Mouse (Mus musculus): Measurements from ENCODE around the gene Smarcal1. TPM values are rescaled to one million over a fixed set of nuclear protein-coding genes. Genes with fewer than 3 reads are reported as not detected.

Smarcal1 gene
- 7.3 and 7.5 TPM in 2 replicates for polyA plus RNA-seq (2015; fragmentation: Nextera tagmentation; extraction: Ambion mirVana)

- peak within 1 kb of the TSS; percentile 61 for H3K4me2 ChIP-seq (replicated peaks; ENCODE audit: low read depth)
- peak; percentile 100 for ATAC-seq (ENCODE audit: low FRiP score, low TSS enrichment)
- H3K27me3 ChIP-seq (ENCODE audit: control insufficient read depth, insufficient read depth, low read length): no peaks in the 10 kb centered on the region
- TF ChIP-seq CTCF (IDR thresholded peaks at IDR 0.05; ENCODE audit: low read depth) (no peak), EP300 (optimal IDR thresholded peaks at IDR 0.05) (no peak)
- DNase-seq (ENCODE audit: low spot score): peak; percentile 92
- under 1% methylated on average over 25 of the region's 25 CpGs for WGBS
- peak within 1 kb of the TSS; percentile 77 for H3K4me3 ChIP-seq (ENCODE audit: low read depth, low read length)
- no peaks in the 10 kb centered on the region for H3K4me1 ChIP-seq (replicated peaks; ENCODE audit: control insufficient read depth, insufficient read depth)
- H3K36me3 ChIP-seq (ENCODE audit: control insufficient read depth, insufficient read depth, low read length): peaks cover 7% of the 10 kb centered on the region; the same call in 1 of the 2 replicates
- no peaks in the 10 kb centered on the region for H3K9me3 ChIP-seq (ENCODE audit: control insufficient read depth, low read length)
- H3K9ac ChIP-seq (ENCODE audit: low read length): peak within 1 kb of the TSS; percentile 62
- H3K27ac ChIP-seq (replicated peaks): peak within 1 kb of the TSS; percentile 82
Observed at GRCm38 (mm10) chr1:72582947-72583731, at the start of gene Smarcal1. Smarcal1 (plus strand) TSS chr1:72583251.

- no peak overlapping the region for H3K4me2 ChIP-seq (replicated peaks; ENCODE audit: low read depth)
- no peaks in the 10 kb centered on the region for H3K36me3 ChIP-seq (ENCODE audit: control insufficient read depth, insufficient read depth, low read length)
- TF ChIP-seq CTCF (IDR thresholded peaks at IDR 0.05; ENCODE audit: low read depth): no peak
- TF ChIP-seq EP300 (optimal IDR thresholded peaks at IDR 0.05): no peak
- no peaks in the 10 kb centered on the region for H3K4me1 ChIP-seq (replicated peaks; ENCODE audit: control insufficient read depth, insufficient read depth)
- H3K9ac ChIP-seq (ENCODE audit: low read length): no peak overlapping the region
- no peak for ATAC-seq (ENCODE audit: low FRiP score, low TSS enrichment)
- H3K27ac ChIP-seq (replicated peaks): no peak overlapping the region
- DNase-seq (ENCODE audit: low spot score): no peak
- H3K9me3 ChIP-seq (ENCODE audit: control insufficient read depth, low read length): no peaks in the 10 kb centered on the region
- peaks cover 3% of the 10 kb centered on the region; the same call in 1 of the 2 replicates for H3K27me3 ChIP-seq (ENCODE audit: control insufficient read depth, insufficient read depth, low read length)
- H3K4me3 ChIP-seq (ENCODE audit: low read depth, low read length): no peak overlapping the region
Observed at GRCm38 (mm10) chr1:72533439-72533838, 49.6 kb upstream of the Smarcal1 start.

GRCm38 (mm10) chr1:72535725-72536571, 47.1 kb upstream of the Smarcal1 start:
- no peak overlapping the region for H3K9ac ChIP-seq (ENCODE audit: low read length)
- WGBS: 2% methylated on average over 29 of the region's 36 CpGs
- peak overlapping the region; percentile 48; the same call in 1 of the 2 replicates for H3K4me2 ChIP-seq (replicated peaks; ENCODE audit: low read depth)
- no peaks in the 10 kb centered on the region for H3K4me1 ChIP-seq (replicated peaks; ENCODE audit: control insufficient read depth, insufficient read depth)
- peak overlapping the region; percentile 24; the same call in 1 of the 2 replicates for H3K4me3 ChIP-seq (ENCODE audit: low read depth, low read length)
- peaks cover 3% of the 10 kb centered on the region; the same call in 1 of the 2 replicates for H3K27me3 ChIP-seq (ENCODE audit: control insufficient read depth, insufficient read depth, low read length)
- no peak overlapping the region for H3K27ac ChIP-seq (replicated peaks)
- H3K9me3 ChIP-seq (ENCODE audit: control insufficient read depth, low read length): no peaks in the 10 kb centered on the region
- H3K36me3 ChIP-seq (ENCODE audit: control insufficient read depth, insufficient read depth, low read length): no peaks in the 10 kb centered on the region
- ATAC-seq (ENCODE audit: low FRiP score, low TSS enrichment) (peak; percentile 48; the same call in 1 of the 2 replicates), DNase-seq (ENCODE audit: low spot score) (no peak)
- TF ChIP-seq CTCF (IDR thresholded peaks at IDR 0.05; ENCODE audit: low read depth) (no peak), EP300 (optimal IDR thresholded peaks at IDR 0.05) (no peak)

GRCm38 (mm10) chr1:72536611-72537351, 46.3 kb upstream of the Smarcal1 start, which contains the start of gene March4:
March4 (minus strand) TSS chr1:72536930.
- DNase-seq (ENCODE audit: low spot score): peak; percentile 80
- no peak for TF ChIP-seq EP300 (optimal IDR thresholded peaks at IDR 0.05)
- 0 out of 2 replicates have a peak, but pooled peaks have one; percentile 4 for TF ChIP-seq CTCF (IDR thresholded peaks at IDR 0.05; ENCODE audit: low read depth)
- peak within 1 kb of the TSS; percentile 24 for H3K4me3 ChIP-seq (ENCODE audit: low read depth, low read length)
- H3K27ac ChIP-seq (replicated peaks): no peak within 1 kb of the TSS
- no peaks in the 10 kb centered on the region for H3K9me3 ChIP-seq (ENCODE audit: control insufficient read depth, low read length)
- 1% methylated on average over 38 of the region's 41 CpGs for WGBS
- no peaks in the 10 kb centered on the region for H3K4me1 ChIP-seq (replicated peaks; ENCODE audit: control insufficient read depth, insufficient read depth)
- peak within 1 kb of the TSS; percentile 48 for H3K4me2 ChIP-seq (replicated peaks; ENCODE audit: low read depth)
- peaks cover 3% of the 10 kb centered on the region; the same call in 1 of the 2 replicates for H3K27me3 ChIP-seq (ENCODE audit: control insufficient read depth, insufficient read depth, low read length)
- ATAC-seq (ENCODE audit: low FRiP score, low TSS enrichment): peak; percentile 85
- no peak within 1 kb of the TSS for H3K9ac ChIP-seq (ENCODE audit: low read length)
- H3K36me3 ChIP-seq (ENCODE audit: control insufficient read depth, insufficient read depth, low read length): no peaks in the 10 kb centered on the region

GRCm38 (mm10) chr1:72538266-72538665, 44.8 kb upstream of the Smarcal1 start:
- H3K4me1 ChIP-seq (replicated peaks; ENCODE audit: control insufficient read depth, insufficient read depth): no peaks in the 10 kb centered on the region
- H3K4me3 ChIP-seq (ENCODE audit: low read depth, low read length): no peak overlapping the region
- WGBS: 82% methylated on average over 5 of the region's 5 CpGs
- no peaks in the 10 kb centered on the region for H3K36me3 ChIP-seq (ENCODE audit: control insufficient read depth, insufficient read depth, low read length)
- no peak overlapping the region for H3K4me2 ChIP-seq (replicated peaks; ENCODE audit: low read depth)
- TF ChIP-seq EP300 (optimal IDR thresholded peaks at IDR 0.05): no peak
- no peak for TF ChIP-seq CTCF (IDR thresholded peaks at IDR 0.05; ENCODE audit: low read depth)
- H3K9ac ChIP-seq (ENCODE audit: low read length): no peak overlapping the region
- ATAC-seq (ENCODE audit: low FRiP score, low TSS enrichment) (no peak), DNase-seq (ENCODE audit: low spot score) (no peak)
- no peaks in the 10 kb centered on the region for H3K9me3 ChIP-seq (ENCODE audit: control insufficient read depth, low read length)
- no peak overlapping the region for H3K27ac ChIP-seq (replicated peaks)
- peaks cover 3% of the 10 kb centered on the region; the same call in 1 of the 2 replicates for H3K27me3 ChIP-seq (ENCODE audit: control insufficient read depth, insufficient read depth, low read length)

Data from stomach, postnatal 0 days (tissue).